Mouse (Mus musculus) embryo, embryonic 10 days (tissue): Measurements from ENCODE around the gene Pip4k2a.

Experiments
- DNase-seq: peaks from one replicate; pipeline ENCODE4 v3.0.0-alpha.2; 2015; ENCODE audit warnings: low spot score

Pip4k2a gene

GRCm38 (mm10) chr2:18955671-18956070, 42.3 kb downstream of the Pip4k2a start:
- no peak for DNase-seq

GRCm38 (mm10) chr2:18955022-18955421, 42.9 kb downstream of the Pip4k2a start:
- DNase-seq: no peak

- no peak for DNase-seq
Measured at GRCm38 (mm10) chr2:18954422-18954821, 43.5 kb downstream of the Pip4k2a start.

GRCm38 (mm10) chr2:18952102-18952673, 45.7 kb downstream of the Pip4k2a start:
- no peak for DNase-seq

- DNase-seq: no peak
Measured at GRCm38 (mm10) chr2:18950758-18951157, 47.2 kb downstream of the Pip4k2a start.

- DNase-seq: no peak
Measured at GRCm38 (mm10) chr2:18948741-18949140, 49.2 kb downstream of the Pip4k2a start.

GRCm38 (mm10) chr2:18947669-18948459, 50.1 kb downstream of the Pip4k2a start:
- DNase-seq: no peak

- DNase-seq: no peak
Measured at GRCm38 (mm10) chr2:18945438-18945837, 52.5 kb downstream of the Pip4k2a start.

GRCm38 (mm10) chr2:18943930-18944329, 54.0 kb downstream of the Pip4k2a start:
- no peak for DNase-seq

GRCm38 (mm10) chr2:18943366-18943765, 54.6 kb downstream of the Pip4k2a start:
- DNase-seq: no peak

- no peak for DNase-seq
Measured at GRCm38 (mm10) chr2:18940693-18941270, 57.1 kb downstream of the Pip4k2a start.

- no peak for DNase-seq
Measured at GRCm38 (mm10) chr2:18938923-18939329, 59.0 kb downstream of the Pip4k2a start.

- DNase-seq: no peak
Measured at GRCm38 (mm10) chr2:18938232-18938631, 59.7 kb downstream of the Pip4k2a start.

- DNase-seq: no peak
Measured at GRCm38 (mm10) chr2:18937611-18938010, 60.3 kb downstream of the Pip4k2a start.

GRCm38 (mm10) chr2:18936446-18936845, 61.5 kb downstream of the Pip4k2a start:
- DNase-seq: no peak

- DNase-seq: no peak
Measured at GRCm38 (mm10) chr2:18935581-18936027, 62.3 kb downstream of the Pip4k2a start.

GRCm38 (mm10) chr2:18934131-18934530, 63.8 kb downstream of the Pip4k2a start:
- DNase-seq: no peak

GRCm38 (mm10) chr2:18933418-18933817, 64.5 kb downstream of the Pip4k2a start:
- no peak for DNase-seq

- DNase-seq: no peak
Measured at GRCm38 (mm10) chr2:18930318-18931060, 67.4 kb downstream of the Pip4k2a start.

- DNase-seq: no peak
Measured at GRCm38 (mm10) chr2:18928597-18929257, 69.2 kb downstream of the Pip4k2a start.

GRCm38 (mm10) chr2:18928196-18928595, 69.7 kb downstream of the Pip4k2a start:
- no peak for DNase-seq
